Mouse (Mus musculus) thymus, adult 2 months (tissue): ENCODE measurements around the gene Vps13c. TPM values are rescaled to one million over a fixed set of nuclear protein-coding genes. Genes with fewer than 3 reads are reported as not detected.

Source experiments
- DNase-seq: peaks from one replicate; pipeline ENCODE4 v3.0.0; 2021
- H3K27ac ChIP-seq: fragments of 200-500 bp; 2 replicates; pipeline ENCODE4 v1.5.1; 2012; ENCODE audit warnings: low read length, control low read depth; ENCODE audit not compliant: control insufficient read depth, insufficient read depth
- H3K27me3 ChIP-seq: fragments of 200-500 bp; 2 replicates; pipeline ENCODE4 v1.6.1; 2012; ENCODE audit warnings: mild to moderate bottlenecking, low read length, moderate library complexity, mixed read lengths; ENCODE audit not compliant: control insufficient read depth, insufficient read depth
- H3K36me3 ChIP-seq: fragments of 200-500 bp; 2 replicates; pipeline ENCODE4 v1.6.1; 2012; ENCODE audit warnings: mild to moderate bottlenecking, low read length, moderate library complexity; ENCODE audit not compliant: control insufficient read depth, insufficient read depth
- H3K4me1 ChIP-seq: fragments of 200-500 bp; replicated peaks from 2 replicates; pipeline ENCODE4 v1.6.1; 2012; ENCODE audit warnings: low read length; ENCODE audit not compliant: control insufficient read depth, insufficient read depth
- H3K4me3 ChIP-seq: fragments of 200-500 bp; 2 replicates; pipeline ENCODE4 v1.5.1; 2012; ENCODE audit warnings: mild to moderate bottlenecking, low read length, control low read depth, moderate library complexity; ENCODE audit not compliant: control insufficient read depth, insufficient read depth
- CTCF ChIP-seq: fragments of 200-500 bp; IDR thresholded peaks from 2 replicates; pipeline ENCODE4 v1.5.1; 2012; ENCODE audit warnings: mild to moderate bottlenecking, control low read depth, low read length, moderate library complexity, borderline replicate concordance; ENCODE audit not compliant: control insufficient read depth, poor library complexity, insufficient read depth; ENCODE audit errors: extremely low read depth
- POLR2A ChIP-seq: fragments of 200-500 bp; IDR thresholded peaks from 2 replicates; pipeline ENCODE4 v1.6.1; 2012; ENCODE audit warnings: mild to moderate bottlenecking, low read length, control low read depth, moderate library complexity; ENCODE audit not compliant: control insufficient read depth, poor library complexity, insufficient read depth; ENCODE audit errors: extremely low read depth
- WGBS: fragments of 180-500 bp; shearing (Covaris S2); methylation state at CpG from one replicate; pipeline ENCODE4 v1.1.7; 2018; 5-methylcytosine and 5-hydroxymethylcytosine counted together
- polyA plus RNA-seq: library from polyadenylated mRNA; depleted of rRNA; stranded (reverse); fragments of >200 nt; gene quantifications from 2 replicates; pipeline ENCODE4 v1.2.3, GENCODE M21; 2012

Gene Vps13c
- polyA plus RNA-seq, 1 experiment, result 14.5 TPM

DNA sequence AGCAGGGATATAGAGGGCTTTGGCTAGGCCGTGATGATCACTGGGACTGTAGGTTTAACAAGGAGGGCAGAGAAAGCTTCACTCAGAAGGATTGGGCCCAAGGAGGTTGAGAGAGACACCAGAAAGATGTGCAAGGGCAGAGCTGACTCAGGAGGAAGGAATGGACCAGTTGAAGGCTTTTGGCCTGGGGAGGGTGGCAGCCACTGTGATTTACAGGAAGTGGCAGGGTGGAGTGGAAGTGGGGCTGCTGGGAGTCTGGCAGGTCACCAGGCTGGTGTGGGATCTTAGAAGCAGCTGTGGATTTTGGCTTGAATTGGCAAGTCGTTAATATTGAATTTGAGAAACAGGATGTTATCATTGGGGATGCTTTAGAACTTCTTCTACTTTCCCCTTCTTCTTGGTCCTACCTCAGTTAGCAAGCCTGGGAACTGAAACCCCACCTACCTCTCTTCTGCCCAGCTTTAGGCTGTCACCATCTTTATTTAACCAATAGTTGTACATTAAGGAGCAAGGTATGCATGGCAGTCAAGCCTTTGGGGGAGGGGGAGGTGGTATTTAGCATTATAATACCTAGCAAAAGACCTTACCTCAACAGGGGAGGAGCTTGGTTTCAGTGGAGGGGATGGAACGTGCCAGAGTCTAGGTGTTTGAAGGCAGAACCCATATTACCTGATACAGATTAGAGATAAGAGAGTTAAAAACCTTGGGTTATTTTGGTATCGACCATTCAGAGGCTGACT is 47.0 kb downstream of the Vps13c start:
- Histone ChIP-seq H3K27ac (no peak overlapping the region), H3K4me3 (no peak overlapping the region), H3K36me3 (peaks cover 37% of the 10 kb centered on the region), H3K4me1 (0 out of 2 replicates have a peak, but pooled peaks cover 2% of the 10 kb centered on the region), H3K27me3 (no peaks in the 10 kb centered on the region)
- no peak for DNase-seq
- 77% methylated on average over 4 of the region's 4 CpGs for WGBS
- TF ChIP-seq POLR2A (no peak), CTCF (no peak)

DNA sequence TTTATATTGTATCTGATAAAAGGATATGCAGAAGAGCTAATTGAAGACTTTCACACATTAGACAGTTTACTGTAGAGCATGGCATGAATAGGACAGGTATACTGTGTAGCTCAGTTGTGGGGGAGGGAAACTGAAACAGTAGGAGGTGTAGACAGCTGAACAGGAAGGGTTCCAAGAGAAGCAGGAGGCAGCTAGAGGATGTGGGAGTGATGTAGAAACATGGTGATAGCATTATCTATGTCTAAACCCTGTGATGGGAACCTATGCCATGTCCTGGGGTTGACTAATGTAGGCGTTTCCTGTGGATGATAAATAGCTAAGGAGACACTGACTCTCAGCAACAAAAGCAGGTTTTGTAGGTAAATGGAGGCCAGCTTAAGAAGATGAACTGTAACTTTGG is 53.3 kb downstream of the Vps13c start:
- Histone ChIP-seq H3K36me3 (peaks cover 68% of the 10 kb centered on the region), H3K4me1 (no peaks in the 10 kb centered on the region)
- 97% methylated on average over 1 of the region's 1 CpGs for WGBS

DNA sequence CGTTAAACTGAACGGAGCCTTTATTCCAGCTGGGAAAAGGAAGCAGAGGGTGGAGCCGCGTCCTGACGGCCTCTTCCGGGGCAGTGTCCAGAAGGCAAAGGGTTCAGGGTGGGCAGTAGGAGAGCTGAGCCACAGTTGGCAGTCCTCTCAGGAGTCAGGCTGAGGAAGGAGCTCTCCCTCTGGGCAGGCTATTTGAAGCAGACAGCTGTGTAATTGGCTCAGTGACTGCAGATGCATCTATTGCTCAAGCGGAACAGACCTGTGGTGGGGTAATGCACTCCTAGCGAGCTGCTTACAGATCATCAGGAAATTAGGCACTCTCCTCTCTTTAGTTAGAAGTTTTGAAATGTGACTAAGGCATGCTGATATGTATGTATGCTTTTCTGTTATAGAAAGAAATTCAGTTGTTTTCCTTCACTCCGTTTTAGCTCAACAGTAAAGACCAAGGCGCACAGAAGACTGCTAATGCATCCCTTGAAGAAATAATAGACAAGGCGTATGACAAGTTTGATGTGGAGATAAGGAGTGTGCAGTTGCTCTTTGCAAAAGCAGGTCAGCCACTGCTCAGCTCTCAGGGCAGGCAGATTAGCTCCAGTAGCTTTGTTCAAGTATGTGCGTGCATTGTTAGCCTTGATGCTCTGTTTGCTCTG is 56.6 kb downstream of the Vps13c start:
- no peak for DNase-seq
- TF ChIP-seq CTCF, result no peak
- Histone ChIP-seq H3K27ac (no peak overlapping the region), H3K4me1 (no peaks in the 10 kb centered on the region), H3K27me3 (no peaks in the 10 kb centered on the region), H3K36me3 (peaks cover 57% of the 10 kb centered on the region), H3K4me3 (no peak overlapping the region)
- WGBS, result 92% methylated on average over 12 of the region's 12 CpGs

More for the DNA sequence above, 53.3 kb downstream of the Vps13c start:
- Histone ChIP-seq H3K4me3 (no peak overlapping the region), H3K27me3 (no peaks in the 10 kb centered on the region), H3K27ac (no peak overlapping the region)
- no peak for DNase-seq
- TF ChIP-seq CTCF, result no peak

DNA sequence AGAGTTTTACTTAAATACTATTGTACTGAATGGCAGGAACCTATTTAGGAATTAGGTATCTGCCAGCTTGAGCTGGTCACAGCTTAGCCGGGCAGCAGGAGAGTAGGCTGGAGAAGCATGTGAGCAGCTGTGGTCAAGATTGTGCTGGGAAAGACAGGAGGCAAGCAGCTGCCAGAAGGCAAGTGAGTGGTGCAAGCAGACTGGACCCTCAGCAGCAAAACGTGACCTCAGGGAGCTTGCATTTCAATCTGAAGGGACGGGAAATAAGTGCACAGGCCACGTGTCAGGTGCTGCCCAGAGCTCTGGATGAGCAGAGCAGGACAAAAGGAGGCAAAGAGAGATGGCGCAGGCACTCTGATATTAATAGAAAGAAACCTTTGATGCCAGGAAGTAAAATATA is 60.2 kb downstream of the Vps13c start:
- H3K27me3 ChIP-seq, result no peaks in the 10 kb centered on the region
- no peak for DNase-seq
- H3K36me3 ChIP-seq, result peaks cover 49% of the 10 kb centered on the region
- no peaks in the 10 kb centered on the region for H3K4me1 ChIP-seq
- TF ChIP-seq CTCF (no peak), POLR2A (no peak)
- WGBS, result 98% methylated on average over 5 of the region's 5 CpGs
- no peak overlapping the region for H3K27ac ChIP-seq
- no peak overlapping the region for H3K4me3 ChIP-seq

DNA sequence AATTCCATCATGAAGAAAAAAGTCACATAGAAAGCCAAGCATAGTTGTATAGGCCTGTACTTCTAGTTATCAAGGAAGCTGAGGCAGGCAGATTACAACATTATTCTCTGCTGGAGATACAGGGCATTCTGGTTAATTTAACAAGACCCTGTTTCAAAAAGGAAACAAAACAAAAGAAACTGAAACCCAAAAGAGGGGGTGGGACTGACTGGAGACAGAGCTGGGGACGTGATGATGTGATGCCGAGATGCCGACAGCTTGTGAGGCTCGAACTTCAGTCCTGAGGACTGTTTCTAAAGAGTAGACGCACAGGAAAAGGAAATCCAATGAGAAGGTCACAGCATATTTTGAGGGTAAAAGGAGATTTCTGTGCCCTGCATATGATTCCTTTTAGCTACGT is 64.2 kb downstream of the Vps13c start:
- H3K4me3 ChIP-seq, result no peak overlapping the region
- H3K36me3 ChIP-seq, result peaks cover 65% of the 10 kb centered on the region
- 93% methylated on average over 6 of the region's 6 CpGs for WGBS
- H3K27me3 ChIP-seq, result no peaks in the 10 kb centered on the region
- DNase-seq, result no peak
- H3K4me1 ChIP-seq, result no peaks in the 10 kb centered on the region
- no peak overlapping the region for H3K27ac ChIP-seq
- TF ChIP-seq CTCF (no peak), POLR2A (no peak)

DNA sequence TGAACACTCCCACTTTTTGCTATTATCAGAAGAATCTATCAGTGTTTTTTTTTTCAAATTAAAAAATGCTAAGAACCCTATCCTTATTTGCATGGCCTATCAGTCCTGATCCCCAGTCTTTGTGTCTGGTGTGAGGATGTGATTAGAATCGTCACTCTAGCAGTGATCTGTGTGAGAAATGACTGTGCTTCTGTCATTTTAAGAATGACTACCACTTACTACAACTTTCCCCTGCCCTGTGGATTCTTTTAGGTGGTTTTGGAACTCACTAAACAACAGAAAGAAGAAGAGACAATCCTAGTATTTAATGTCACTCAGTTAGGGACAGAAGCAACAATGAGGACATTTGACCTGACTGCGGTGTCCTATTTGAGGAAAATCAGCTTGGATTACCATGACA is 65.3 kb downstream of the Vps13c start:
- Histone ChIP-seq H3K27me3 (no peaks in the 10 kb centered on the region), H3K4me3 (no peak overlapping the region), H3K4me1 (no peaks in the 10 kb centered on the region), H3K36me3 (peaks cover 77% of the 10 kb centered on the region), H3K27ac (no peak overlapping the region)
- TF ChIP-seq CTCF (no peak), POLR2A (no peak)
- WGBS, result 98% methylated on average over 2 of the region's 2 CpGs
- DNase-seq, result no peak
